Mouse (Mus musculus): ENCODE measurements around the gene Pheta1.

The Pheta1 gene

GRCm38 (mm10) chr5:121848743-121849142 lies at the start of gene Pheta1:
Gene Pheta1 (plus strand): TSS chr5:121848984.
- peak; percentile 95 for DNase-seq (ENCODE audit: low spot score)

DNA sequence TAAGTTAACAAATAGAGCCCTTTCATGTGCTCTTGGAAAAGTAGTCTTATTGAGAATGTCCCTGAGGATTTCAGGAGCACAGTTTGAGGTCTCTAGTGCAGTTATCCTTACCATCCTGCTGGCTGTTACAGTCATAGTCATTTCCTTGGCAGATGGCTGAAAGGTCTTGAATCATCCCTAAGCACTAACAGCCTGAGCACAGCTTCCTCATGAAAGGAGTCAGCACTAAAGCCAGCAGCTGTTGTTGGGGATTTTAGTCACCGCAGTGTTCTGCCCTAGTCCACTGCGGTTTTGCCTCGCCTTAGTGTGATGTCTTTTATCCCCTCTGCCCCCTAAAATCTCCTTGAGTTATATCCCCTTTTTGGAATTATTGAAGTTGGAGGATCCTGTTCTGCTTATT lies 41.6 kb upstream of the Pheta1 start:
- no peak for DNase-seq (ENCODE audit: low spot score)

DNA sequence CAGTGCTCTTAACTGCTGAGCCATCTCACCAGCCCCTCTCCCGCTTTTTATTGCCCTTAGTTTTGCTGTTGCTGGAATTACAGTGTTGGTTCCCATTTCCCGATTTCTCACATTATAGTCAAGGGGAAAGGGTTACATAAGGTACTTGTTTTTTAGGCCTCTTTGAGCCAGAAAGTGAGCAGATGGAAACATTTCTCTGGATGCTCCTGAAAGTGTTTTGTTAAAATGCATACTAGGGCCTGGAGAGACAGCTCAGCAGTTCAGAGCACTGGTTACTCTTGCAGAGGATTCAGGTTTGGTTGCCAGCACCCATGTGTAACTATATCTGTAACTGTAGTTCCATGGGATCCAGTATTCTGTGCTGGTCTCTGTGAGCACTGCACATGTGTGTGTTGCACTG lies 40.6 kb upstream of the Pheta1 start:
- DNase-seq (ENCODE audit: low spot score): no peak

DNA sequence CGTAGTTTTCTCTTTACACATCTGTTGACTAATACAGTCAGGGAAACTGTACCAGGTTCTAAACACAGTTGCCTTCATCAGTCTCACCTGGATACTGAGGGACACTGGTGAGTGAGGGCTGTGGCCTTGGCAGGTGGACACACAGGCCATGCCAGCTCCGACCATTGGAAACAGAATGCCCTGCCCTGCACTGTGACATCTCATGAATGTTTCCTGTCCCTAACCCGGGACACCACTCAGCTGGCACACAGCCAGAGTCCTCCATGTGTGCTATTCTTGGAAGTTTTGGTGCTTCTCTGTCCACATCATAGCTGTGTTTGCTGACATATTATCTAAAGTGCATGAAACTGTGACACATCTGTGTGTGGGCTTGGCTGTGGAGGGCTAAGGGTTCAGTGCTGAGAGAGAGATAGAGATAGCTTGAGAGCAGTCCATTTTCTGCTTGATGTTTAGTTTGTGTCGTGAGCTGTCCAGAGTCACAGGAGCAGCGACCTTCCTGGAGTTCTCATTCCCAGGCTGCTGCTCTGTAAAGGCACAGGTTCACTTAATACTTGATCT lies 39.0 kb upstream of the Pheta1 start:
- DNase-seq (ENCODE audit: low spot score): no peak

- DNase-seq (ENCODE audit: low spot score): no peak
Measured at GRCm38 (mm10) chr5:121810331-121811151, 38.2 kb upstream of the Pheta1 start.

DNA sequence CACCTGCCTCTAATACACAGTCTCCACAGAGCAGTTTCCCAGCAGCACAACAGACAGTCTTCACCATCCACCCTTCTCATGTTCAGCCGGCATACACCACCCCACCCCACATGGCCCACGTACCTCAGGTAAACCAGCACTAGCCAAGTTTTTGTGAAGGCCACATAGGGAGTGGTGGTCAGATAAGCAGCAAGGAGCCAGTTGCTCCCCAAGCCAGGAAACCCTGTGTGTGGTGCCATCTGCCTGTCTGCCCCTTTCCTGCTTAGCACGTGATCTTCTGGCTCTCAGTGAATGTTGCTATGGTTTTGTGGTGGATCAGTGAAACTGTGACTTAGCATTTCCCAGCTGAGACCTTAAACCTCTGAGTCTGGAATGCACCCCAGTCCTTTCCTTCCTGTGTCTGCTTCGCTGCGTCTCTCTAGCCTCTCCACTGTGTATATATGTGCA lies 37.3 kb upstream of the Pheta1 start:
- DNase-seq (ENCODE audit: low spot score): no peak

- no peak for DNase-seq (ENCODE audit: low spot score)
Measured at GRCm38 (mm10) chr5:121812526-121813243, 36.1 kb upstream of the Pheta1 start.

DNA sequence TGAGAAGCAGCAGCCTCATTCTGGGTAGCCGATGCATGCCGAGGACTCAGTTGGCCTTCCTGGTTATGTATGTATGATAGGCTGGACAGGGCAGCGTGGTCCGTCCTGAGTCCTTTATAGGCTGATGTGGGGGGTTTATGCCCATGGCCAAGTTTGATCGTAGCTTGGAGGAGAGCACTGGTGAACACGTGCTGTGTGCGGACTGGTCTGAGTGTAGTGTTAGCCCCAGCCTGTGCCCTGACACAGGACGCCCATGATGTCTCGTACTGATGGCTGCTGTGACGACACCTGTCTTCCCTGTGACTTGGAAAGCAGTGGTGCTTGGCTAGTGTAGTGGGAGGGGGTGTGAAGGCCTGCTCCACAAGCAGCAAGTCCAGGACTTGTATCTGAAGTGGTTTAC lies 35.0 kb upstream of the Pheta1 start:
- no peak for DNase-seq (ENCODE audit: low spot score)

GRCm38 (mm10) chr5:121815067-121815466 lies 33.7 kb upstream of the Pheta1 start:
- DNase-seq (ENCODE audit: low spot score): peak; percentile 63

GRCm38 (mm10) chr5:121815867-121816380 lies 32.9 kb upstream of the Pheta1 start:
- DNase-seq (ENCODE audit: low spot score): no peak

- DNase-seq (ENCODE audit: low spot score): no peak
Measured at GRCm38 (mm10) chr5:121816611-121817010, 32.2 kb upstream of the Pheta1 start.

DNA sequence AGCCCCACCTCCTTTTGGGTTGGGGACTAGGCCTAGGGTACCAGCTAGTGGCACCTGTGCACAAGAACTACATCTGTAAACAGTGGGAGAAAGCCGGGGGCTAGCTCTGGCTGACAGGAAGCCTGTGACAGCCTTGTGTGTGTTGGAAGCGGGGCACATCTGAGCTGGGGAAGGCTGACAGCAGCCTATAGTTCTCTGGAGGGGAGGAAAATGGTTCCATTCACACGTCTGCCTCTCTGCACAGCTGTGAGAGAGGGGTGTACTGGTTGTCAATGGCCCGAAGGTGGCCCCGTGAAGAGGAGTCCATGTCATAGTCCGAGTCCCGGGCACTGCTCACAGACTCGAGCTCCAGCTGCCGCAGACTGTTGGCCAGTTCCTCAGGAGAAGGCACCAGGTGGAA lies 31.2 kb upstream of the Pheta1 start:
- DNase-seq (ENCODE audit: low spot score): no peak

DNA sequence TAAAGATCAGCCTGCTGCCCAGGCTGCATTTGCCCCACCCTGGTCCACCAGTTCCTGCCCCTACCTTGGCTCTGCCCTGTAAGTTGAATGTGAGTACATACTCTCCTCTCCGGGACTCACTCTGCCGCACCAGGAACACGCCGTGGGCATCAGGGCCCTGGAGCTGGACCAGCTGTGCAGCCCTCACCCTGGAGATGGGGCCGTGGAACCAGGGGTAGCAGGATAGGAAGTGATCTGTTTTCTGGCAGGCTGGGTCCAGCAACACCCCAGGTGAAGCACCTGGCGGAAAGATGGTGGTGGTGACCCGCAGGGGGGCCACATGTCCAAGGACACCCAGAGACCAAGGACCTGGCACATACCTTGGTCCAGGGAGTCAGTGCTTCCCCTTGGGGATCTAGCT lies 30.4 kb upstream of the Pheta1 start:
- DNase-seq (ENCODE audit: low spot score): no peak

- no peak for DNase-seq (ENCODE audit: low spot score)
Measured at GRCm38 (mm10) chr5:121818862-121819261, 29.9 kb upstream of the Pheta1 start.

- no peak for DNase-seq (ENCODE audit: low spot score)
Measured at GRCm38 (mm10) chr5:121819559-121819958, 29.2 kb upstream of the Pheta1 start.

DNA sequence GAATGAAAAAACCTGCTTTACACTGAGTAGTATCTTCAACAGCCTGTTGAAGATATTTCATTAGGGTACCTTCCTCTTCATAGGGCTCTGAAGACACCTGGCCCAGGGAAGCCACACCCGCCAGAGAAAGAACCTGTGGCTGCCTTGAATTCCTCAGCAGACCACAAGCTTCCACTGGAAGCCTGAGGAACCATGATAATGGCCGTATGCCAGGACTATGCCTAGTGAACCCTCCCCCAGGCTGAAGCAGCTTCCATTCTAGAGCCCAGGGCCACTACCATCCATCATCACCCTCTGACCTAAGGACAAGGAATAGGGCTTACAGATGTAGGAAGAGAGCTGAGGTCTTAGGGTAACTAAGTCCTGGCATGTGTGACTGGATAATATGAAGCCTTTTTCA lies 28.6 kb upstream of the Pheta1 start:
- DNase-seq (ENCODE audit: low spot score): no peak

GRCm38 (mm10) chr5:121820657-121821056 lies 28.1 kb upstream of the Pheta1 start:
- no peak for DNase-seq (ENCODE audit: low spot score)

DNA sequence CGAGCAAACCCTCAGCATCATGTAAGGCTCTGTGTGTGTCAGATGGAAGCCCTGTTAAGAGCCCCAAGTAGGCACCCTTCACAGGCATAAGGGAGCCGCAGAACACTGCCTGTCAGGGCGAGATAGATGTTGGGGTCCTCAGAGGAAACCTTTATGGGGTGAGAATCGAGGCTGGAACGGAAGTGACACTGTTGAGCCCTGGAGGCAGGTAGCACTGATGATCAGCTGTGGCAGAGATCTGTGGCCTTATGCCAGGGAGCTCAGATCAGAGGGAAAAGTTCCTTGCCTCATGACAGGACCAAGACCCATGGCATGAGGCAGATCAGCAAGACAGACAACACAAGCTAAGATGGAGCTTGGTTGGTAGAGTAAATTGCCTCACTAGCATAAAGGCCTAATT lies 27.7 kb upstream of the Pheta1 start:
- no peak for DNase-seq (ENCODE audit: low spot score)

GRCm38 (mm10) chr5:121821552-121821951 lies 27.2 kb upstream of the Pheta1 start:
- no peak for DNase-seq (ENCODE audit: low spot score)

DNA sequence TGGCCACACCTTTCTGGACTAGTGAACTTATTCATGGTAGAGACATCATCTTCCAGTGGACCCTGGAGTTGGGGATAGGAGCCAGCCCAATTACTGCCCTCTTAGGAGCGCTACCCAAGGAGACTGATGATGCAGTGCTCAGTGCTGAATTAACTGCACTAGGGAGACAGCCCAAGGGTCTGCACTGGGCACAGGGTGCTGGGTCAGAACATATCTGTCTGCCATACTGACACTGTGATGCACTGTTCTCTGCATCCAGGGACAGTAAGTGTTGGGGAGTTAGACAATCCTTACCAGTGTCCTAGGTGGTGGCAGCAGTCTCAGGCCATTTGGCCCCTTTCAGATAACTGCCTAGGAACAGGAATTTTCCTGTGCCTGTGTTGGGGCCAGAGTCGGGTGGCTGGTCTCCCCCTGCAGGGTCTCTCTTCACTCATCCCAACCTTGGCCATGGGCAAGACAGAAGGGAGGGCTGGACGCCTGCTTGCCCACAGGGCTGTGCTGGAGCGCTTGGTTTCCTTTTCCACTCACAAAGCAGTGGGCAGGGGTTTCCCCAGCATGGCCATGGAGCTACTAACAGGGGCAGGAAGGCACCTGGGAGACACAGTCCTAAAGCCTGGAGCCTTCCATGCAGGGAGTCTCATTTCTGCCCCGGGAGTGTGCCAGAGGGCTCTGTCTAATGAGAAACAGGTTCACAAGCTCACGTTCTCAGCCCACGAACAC lies 25.8 kb upstream of the Pheta1 start:
- no peak for DNase-seq (ENCODE audit: low spot score)

DNA sequence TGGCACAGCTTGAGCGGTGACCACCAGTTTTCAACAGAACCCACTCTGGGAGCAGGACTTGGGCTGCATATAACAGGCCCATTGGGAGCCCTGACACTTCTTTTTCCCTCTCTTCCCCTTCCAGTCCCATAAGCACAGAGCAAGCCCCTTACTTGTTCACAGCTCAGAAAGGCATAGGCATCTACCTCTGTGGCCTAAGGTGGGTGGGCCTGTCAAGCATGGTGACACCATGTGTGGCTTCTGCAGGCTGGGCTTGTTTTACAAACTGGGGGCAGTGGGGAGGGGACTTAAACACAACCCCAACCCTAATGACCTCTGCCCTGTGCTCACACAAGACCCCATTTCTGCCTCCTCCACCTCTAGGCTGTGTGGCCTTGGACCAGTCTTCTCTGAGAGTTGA lies 25.1 kb upstream of the Pheta1 start:
- DNase-seq (ENCODE audit: low spot score): no peak

DNA sequence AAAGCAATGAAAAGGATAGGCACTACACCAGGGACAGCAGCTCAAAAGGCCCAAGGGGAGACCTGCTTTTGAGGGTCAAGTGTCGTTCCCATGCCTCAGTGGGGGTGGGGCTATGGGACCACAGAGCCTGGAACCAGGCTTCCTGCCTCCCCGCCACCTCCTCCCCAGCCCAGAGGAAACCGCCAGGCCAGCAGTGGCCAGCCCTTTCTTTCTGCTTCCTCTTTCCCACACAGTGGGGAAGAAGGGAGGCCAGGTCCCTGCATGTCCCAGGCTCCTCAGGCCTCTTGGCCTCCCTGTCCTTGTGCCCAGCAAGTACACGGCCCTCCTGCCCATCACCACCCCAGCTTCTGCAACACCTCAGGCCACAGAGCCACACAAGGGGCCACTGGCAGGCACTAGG lies 24.7 kb upstream of the Pheta1 start:
- DNase-seq (ENCODE audit: low spot score): no peak

Measured in yolk sac, embryonic 10.5 days (tissue).